Mouse (Mus musculus) cerebellum, adult 9-10 months (tissue): ENCODE measurements at regions not wholly inside any gene's neighbourhood (a gene's known extent, or its start where the extent isn't known, plus 50 kb on each side); places are given as distances from the start of the nearest gene placed in this dataset.
A peak's percentile ranks its signal among the peaks of the same experiment; 100 is the strongest.

Experiments used
- DNase-seq: peaks from one replicate; pipeline ENCODE4 v3.0.0; 2022

DNA sequence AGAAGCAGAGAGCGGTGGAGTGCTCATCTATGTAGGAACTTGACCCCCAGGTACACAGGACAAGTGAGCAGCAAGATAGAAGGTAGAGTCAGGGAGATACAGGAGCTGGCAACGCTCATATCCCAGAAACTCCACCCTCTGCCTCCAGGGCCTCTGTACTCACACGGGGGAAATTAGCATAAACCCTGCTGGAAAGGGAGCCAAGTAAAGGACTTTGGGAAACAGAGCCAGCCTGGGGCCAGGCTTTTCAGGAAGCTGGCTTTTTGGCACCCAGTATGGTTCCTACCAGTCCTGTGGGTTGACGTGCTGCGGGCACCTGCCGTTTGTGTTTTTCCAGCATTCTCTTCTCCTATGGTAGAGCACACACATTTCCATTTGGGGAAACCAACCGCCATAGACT is 128.2 kb upstream of the Hmga2 start:
- no peak for DNase-seq

DNA sequence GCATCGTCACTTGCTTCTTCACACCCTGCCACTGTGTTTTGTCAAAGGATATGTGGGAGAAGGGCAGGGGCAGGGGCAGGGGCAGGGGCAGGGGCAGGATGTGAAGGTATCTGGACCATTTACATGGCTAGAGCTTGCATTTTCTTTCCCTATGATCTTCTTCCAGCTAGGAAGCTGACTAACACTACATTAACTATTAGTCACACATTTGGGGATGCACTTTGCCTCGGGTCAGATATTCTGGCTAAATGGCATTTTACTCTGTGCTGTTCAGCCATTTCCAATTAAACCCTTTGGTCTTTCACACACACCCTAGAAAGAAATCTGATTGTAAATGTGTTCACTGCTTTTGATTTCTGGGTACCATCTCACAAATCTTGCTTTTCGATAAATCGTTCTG is 126.9 kb upstream of the Hmga2 start:
- DNase-seq = no peak

DNA sequence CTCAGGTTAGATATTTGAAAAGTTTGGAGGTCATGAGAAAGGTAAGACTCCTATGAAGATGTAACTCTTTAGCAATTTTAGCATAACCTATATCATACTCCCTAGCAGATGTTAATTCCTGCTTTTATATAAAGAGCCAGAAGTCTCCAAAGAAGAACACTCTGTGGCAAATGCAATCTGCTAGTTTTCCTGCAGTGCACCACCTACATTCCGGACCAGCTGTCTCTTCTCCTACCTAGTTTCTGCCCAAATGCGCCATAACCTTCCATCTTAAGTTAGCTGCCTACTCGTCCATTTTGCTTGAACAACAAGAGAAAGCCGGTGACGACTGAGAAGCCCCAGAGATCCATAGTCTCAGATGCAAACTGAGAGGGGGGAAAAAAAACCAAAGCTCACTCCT is 124.5 kb upstream of the Hmga2 start:
- no peak for DNase-seq

DNA sequence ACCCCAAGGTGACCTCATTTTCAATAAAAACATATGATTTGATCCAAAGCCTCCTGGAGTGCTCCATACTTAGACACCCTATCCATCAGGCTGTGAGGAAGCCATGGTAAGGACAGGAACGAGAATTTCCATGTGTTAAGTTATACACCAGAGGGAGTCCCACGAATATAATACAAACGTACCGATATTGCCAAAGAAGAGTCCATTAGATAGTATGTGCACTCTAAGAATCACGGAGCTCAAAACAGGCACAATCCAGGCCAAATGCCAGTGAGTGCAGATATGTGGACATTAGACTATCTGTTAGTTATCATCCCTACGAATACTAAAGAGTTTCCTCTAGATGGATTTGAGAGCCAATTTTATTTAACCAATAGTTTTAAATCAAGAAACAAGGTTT is 123.3 kb upstream of the Hmga2 start:
- no peak for DNase-seq

DNA sequence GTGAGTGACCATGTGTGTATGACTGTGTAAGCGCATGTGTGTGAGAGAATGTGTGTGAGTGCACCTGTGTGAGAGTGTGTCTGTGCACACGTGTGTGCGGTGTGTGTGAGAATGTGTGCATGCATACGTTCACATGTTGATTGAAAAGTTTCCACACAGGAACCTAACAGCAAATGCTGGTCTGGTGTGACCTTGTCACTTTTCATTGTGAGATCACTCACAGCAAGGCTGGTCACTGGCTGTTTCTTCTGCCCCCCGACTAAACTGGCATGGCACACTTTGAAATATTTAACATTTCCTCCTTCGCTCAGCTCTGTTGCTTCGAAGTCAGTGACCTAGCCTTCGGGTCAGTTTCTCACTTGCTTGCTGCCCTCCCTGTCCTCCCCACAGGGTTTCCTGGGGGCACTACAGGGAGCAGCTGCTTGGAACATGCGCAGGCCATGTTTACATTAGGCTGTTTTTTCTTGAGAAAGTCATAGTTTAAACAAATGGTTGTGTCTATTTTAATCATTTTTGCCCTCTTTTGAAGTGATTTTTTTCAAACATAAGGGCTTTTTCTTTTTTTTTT is 121.1 kb upstream of the Hmga2 start:
- no peak for DNase-seq

DNA sequence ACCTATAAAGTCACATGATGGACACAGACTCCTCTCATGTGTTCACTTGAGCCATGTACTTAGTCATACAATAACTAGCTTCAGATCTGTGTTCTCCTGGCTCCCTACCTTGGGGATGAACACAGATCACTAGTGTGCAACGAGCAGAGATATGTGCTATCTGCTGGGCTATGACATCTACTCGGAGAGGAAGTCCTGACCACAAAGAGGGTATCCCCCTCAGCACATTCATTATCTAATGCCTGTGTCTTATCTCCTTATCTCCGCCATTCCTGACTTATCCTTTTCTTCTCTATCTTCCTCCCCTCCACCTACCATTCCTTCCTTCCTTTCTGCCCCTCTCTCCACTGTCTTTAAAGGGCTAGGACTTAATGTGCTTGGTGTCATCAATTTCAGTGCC is 118.9 kb upstream of the Hmga2 start:
- no peak for DNase-seq

DNA sequence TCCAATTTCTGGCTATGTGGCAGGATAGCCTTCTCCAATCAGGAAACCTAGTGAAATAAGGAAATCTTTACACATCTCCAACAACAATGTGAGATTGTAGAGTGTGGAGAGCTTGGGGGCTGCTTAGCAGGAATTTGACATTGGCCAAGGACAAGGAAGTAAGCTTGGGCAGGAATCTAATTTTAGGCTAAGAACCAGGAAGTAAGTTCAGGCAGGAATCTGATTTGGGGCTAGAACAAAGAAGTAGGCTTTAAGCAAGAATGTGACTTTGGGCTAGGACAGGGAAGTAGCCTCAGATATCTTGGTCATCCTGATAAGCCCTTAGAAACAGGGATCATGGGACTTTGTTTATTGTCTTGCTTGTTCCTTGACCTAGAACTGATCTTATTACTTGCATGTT is 117.6 kb upstream of the Hmga2 start:
- DNase-seq = no peak

DNA sequence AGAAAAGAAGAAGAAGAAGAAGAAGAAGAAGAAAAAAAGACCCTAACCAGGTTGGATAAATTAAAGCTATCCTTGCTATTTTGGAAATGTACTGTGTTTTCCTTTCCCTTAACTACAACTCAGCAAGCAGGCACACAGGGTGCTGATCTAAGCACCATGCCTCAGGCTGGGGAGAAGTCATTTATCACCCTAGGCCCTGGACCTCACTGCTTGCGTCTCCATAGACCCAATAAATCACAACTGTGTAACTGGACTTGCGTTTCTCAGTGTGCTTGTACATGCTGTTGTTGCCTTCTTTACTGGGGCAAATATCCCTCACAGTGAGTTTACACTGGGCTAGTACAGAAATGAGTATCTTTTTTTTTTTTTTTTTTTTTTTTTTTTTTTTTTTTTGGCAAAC is 113.4 kb upstream of the Hmga2 start:
- DNase-seq = no peak

DNA sequence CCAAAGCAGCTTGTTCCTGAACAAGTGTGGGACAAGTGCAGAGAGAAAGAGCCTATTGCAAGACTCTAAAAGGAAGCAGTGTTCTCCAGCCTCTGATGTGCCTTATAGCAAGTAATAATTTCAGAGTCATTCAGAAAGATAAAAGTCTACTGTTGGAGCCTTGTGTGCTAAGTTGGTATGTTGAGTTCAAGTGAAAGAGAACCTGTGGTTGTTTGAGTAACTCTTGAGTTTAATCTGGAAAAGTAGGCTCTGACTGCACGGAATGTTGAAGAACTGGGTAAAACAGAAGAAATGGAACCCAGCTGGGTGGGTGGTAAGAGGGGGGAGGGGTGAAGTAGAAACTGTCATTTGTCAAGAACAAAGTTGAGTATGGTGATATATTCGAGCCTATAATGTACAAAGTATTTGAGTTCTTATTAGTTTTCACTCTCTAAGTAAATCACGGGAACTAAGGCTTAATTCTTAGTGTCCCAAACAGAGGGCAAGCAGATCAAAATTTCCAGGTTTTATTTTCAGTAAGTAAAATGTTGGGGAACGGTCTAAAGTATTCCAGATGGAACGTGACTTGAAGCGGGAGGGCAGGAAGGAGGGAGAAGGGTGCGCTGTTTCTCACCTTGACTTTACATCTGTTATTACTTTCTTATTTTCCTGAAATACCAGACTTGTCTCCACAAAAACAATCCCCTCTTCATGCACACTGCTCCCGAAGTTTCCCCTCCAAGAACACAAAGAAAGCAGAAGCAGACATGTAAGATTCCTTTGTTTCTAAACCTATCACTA is 111.8 kb upstream of the Hmga2 start:
- DNase-seq = no peak

DNA sequence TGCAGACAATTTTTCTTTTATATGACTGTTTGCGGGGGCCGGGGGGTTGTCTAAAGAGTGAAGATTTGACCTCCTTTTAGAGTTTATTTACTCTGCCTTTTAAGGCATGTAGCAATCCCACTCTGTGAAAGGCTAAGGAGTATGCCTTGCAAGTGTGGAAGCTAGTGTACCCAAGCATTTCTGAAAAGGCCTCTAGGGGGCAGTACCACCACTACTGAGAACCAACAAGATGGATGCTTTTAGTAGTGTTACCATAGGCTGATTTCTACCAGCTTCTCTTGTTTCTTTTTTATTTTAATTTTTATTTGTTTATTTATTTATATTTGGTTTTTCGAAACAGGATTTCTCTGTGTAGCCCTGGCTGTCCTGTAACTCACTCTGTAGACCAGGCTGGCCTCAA is 110.9 kb upstream of the Hmga2 start:
- peak; percentile 42 for DNase-seq

DNA sequence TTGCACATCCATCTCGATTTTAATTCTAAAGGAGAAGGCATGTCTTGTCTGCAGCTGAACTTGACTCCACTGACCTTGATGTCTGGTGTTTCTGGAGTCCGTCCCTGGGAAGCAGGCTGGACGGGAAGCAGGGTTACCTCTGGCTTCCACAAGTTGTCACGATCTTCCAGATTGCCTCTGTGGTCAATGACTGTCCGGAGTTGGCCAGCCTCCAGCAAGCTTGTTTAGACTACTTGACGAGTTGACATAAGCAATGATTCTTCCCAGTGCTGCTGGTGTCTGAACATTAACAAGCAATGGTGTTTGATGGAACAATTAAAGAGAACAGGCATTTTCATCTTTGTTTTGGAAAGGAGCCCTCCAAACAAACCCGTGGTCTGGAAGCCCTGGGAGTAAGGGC is 106.2 kb upstream of the Hmga2 start:
- no peak for DNase-seq

DNA sequence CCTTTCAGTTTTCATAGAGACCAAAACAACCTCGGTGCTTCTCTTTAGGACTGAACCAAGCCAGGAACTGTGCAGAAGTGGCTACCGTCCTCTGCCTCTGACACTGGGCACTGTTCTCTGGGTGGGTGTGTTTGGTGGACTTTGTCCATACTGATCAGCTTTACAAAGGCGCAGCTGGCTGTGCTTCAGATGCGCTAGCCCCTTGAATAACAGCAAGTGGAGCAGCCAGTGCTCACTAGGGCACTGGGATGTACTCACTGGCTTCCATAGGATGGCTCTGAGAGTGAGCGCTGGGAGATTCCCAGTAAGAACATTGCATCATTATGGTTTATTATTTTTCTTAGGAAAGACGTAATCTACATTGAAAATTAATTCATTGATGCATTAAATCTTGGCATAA is 105.3 kb upstream of the Hmga2 start:
- DNase-seq = no peak

DNA sequence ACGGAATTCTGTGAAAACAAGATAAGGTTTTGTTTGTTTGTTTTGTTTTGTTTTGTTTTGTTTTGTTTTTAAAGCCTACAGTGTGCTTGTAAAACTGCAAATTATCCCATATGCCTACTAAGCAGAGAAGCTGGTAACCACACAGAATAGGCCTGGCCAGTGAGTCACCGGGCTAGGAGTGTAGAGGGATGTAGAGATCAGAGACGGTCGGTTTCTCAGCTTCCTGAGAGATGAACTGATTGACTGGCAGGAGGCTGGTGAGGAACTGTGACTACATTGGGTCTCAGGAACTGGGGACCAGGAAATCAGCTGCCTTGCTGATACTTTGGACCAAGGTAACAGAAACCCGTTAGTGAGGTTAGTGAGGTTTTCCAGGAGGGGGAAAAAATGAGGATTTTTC is 100.6 kb upstream of the Hmga2 start:
- no peak for DNase-seq

DNA sequence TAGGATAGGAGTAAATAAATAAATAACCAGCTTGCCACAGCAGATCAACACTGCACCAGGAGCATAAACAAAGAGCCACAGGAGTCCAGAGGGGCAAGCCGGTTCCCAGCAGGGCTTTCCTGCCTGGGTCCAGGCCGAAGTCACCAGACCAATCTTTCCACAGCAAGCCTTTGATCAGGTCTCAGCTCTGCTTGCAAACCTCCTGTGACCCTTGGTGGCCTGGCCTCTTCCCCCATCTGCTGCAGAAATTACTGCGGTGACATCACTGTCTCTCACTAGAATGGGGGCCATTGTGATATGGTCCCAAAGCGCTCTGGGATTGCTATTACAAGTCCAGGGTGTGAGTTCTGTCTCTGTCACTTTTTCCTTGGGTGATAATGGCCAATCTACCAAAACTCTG is 99.9 kb upstream of the Hmga2 start:
- no peak for DNase-seq

DNA sequence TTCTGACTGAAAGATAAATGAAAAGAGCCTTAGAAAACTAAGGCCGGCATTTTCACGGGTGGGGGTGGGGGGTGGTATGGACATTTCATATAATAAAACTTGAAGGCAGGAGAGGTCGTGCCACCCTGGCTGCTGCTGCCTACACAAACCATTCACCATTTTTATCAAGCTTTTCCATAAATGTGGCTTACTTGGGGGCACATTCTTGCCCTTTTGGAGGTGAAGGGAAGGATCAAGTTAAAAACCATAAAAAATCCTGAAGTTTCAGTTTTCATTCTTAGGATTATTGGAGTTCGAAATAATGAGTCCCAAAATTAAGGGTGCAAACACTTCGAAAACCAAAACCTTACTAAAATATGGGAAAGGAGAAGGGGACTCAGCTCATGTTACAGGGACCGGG is 95.1 kb upstream of the Hmga2 start:
- no peak for DNase-seq

DNA sequence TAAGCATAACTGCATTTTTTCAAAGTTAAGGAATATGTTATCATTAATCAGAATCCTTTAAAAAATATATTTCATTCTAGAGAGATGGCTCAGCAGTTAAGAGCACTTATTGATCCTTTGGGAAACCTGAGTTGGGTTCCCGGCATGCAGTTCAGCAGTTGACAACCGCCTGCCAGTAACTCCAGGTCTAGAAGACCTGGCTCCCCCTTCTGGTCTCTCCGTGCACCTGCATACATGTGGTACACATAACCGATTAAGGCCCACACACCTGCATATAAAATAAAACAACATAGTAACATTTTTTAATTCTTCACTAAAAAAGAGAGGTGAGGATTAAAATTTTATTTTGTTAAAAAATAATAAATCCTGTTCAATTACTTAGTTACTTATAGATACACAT is 89.7 kb upstream of the Hmga2 start:
- no peak for DNase-seq

DNA sequence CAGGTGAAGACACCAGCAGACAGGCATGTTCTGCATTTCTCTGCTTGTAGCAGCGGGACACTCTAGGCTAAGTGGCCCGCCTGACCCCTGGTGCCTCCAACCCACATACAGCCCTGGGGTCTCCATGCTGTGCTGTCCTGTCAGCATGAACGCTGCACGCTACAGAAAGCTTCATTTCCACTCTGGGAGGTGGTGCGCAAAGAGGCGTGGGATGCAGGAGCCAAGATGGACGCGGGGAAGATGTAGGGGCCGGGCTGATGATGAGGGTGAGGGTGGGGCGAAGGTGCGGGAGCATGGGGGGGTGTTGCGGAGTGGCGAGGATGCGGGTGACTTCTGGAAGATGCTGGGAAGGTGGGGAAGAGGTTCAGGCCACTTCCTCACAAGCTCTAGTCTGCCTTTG is 88.6 kb upstream of the Hmga2 start:
- no peak for DNase-seq

DNA sequence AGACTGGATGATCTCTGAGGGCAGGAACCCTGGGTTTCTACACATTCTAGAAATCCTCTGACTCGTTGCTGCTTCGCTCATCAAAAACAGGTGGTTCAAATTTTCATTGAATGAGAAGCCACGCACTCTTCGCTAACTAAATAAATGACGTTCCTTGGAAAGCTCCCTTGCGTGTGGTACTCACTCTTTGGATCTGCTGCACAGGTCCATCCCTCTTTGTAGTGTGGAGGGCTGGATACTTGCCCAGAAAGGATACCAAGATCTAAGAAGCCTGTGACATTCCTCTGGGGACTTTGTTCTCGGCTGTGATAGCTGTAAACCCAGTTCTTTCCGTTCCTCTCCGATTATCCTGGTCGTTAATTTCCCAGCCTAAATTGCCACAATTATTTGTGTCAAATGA is 87.7 kb upstream of the Hmga2 start:
- no peak for DNase-seq

DNA sequence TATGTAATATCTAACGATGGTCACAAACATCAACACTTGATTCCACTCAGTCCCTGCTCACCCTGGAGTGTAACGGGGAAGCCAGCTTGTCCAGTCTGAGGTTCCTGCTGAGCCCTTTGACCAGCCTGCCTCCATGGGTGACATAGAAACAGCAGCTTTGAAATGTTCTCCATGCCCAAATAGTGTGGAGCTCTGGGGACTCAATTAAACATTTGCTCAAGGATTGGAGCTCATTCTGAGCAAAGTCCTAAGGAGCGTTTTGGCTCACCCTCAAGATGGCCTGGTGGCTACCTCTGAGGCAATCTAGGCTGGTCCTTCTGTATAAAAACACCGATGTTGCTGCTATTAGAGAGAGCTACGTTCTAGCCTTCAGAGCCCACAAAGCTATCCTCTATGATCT is 85.6 kb upstream of the Hmga2 start:
- no peak for DNase-seq

DNA sequence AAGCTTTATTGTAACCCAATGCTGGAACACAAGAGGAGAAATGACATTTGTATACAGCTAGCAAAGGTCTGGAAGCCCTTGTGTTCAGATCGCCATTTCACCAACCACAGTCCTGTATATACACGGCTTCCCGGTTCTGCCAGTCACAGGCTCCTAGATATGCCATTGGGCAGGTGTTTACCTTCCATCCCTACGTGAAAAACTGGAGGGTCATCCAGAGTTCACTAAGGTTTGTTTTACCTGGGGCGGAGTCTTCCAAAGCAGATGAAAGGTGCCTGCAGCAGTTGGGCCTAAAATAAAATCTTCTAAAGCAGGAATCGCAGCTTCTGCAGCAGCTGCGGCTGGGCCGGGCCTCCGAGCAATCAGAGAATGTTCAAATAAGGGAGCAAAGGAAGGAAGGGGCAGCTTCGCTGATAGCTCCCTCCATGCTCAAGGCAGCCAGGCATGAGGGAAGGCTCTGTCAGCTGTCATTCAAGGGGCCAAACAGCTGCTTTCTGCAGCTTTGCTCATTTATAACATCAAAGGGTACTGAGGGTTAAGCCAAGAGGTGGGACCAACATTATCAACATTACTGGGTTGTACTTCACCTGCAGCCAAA is 81.7 kb upstream of the Hmga2 start:
- no peak for DNase-seq

DNA sequence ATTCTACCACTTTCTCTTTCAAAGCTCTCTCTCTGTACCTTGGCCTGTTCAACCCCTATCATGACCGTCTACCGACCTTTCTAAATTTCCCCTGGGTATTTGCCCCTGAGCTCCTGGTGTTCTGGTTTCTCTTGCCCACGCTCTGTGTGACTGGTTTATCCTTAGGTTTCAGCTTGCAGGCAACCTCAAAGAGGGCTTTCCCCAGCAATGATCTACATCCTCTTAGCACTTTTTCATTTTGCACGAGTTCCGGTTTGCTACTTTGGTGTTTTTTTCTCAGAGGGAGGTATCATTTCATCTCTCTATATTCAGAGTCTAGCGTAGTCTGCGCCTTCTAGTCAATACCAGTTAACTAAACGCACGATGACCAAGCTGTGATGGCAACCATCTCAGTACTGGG is 79.8 kb upstream of the Hmga2 start:
- DNase-seq = no peak

DNA sequence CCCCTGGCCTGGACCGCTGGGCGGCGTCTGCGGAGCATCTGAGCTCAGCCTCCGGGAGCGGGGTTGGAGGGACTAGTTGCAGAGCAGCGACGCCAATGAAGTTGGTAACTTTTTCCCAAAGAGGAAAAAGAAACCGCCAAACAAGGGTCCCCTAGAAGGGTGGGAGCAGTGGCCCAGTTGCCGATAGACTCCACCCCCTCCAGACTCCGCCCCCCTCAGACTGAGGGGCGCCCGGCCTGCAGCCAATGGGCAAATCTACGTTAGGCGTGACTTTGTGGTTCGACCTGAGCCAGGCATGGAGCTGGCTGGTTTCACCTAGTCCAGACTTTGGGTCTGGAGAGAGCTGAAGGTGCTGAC is 76.8 kb upstream of the Hmga2 start:
- DNase-seq = no peak

DNA sequence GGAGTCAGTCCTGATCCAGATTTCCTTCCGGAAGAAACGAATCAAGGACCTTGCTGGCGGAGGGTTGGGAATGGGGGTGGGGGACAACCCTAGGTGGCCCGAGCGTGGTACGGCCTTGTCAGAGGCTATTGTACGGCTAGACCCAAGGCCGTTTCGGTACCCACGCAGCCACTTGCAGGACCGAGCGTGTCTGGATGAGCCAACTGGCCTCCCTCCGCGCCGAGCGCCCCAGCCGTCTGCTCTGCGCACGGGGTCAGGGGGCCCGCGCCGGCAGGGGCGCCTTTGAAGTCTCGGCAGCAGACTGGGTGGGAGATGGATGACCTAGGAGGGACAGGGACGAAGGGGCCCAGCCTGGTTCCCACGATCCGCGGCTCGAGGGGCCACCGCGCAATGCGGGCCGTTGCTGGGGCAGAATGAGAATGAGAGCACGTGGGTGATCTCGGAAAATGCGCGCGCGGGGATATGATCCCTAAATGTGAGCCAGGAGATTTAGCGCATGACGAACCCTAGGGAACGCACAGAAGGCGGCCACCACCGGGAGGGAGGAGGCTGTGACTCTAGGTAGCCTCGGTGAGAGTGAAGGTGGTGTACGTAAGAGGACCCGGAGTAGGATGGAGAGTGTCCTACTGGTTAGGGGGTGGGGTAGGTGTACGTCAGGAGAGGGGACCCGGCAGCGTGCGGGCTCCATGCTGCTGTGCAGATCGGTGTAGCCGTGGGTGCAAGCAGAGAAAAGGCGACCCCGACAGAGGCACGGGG is 76.2 kb upstream of the Hmga2 start:
- no peak for DNase-seq

DNA sequence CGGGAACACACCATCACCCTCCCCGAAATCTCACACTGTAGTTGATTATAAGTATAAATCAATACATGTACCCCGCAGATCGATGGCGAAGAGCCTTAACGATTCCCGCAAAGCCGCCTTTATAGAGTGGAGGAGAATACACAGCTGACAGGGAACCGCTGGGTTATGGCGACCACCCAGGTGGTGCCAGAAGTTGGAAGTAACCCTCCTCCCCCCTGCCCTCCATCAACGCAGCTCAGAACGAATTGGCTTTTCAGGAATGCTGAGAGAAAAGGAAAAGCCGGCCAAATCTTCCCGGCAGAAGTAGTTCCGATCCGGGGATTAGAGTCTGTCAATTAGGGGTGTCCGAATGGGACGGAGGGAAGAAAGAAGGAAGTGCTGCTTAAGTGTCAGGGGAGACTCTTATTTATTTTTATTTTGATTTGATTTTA is 75.6 kb upstream of the Hmga2 start:
- no peak for DNase-seq
